Mouse (Mus musculus): Measurements from ENCODE around the gene A930009A15Rik. TPM values are rescaled to one million over a fixed set of nuclear protein-coding genes. Genes with fewer than 3 reads are reported as not detected.

The A930009A15Rik gene
- polyA plus RNA-seq, 1 experiment from 2014 or later, result 1.6 TPM

GRCm38 (mm10) chr10:115587301-115587969, 17.6 kb downstream of the A930009A15Rik start, which contains the start of gene Lgr5:
Gene Lgr5, minus strand, starts transcription at chr10:115587780.
- H3K4me2 ChIP-seq (ENCODE audit: low read length), result peak within 1 kb of the TSS; percentile 99
- peak within 1 kb of the TSS; percentile 73 for H3K9ac ChIP-seq (ENCODE audit: low read depth, low read length)
- no peaks in the 10 kb centered on the region for H3K9me3 ChIP-seq (ENCODE audit: control insufficient read depth, low read length)
- H3K4me1 ChIP-seq (ENCODE audit: control insufficient read depth, insufficient read depth, low read depth, low read length), result peaks cover 23% of the 10 kb centered on the region
- peak; percentile 92 for ATAC-seq
- peak within 1 kb of the TSS; percentile 74 for H3K4me3 ChIP-seq (ENCODE audit: low read length)
- WGBS, result 1% methylated on average over 45 of the region's 47 CpGs
- peak within 1 kb of the TSS; percentile 46; the same call in 1 of the 2 replicates for H3K27ac ChIP-seq (ENCODE audit: low read depth, low read length)
- peaks cover 3% of the 10 kb centered on the region; the same call in 1 of the 2 replicates for H3K27me3 ChIP-seq (replicated peaks; ENCODE audit: control insufficient read depth, insufficient read depth, low read length)
- H3K36me3 ChIP-seq (ENCODE audit: control insufficient read depth, insufficient read depth, low read length), result no peaks in the 10 kb centered on the region

- Histone ChIP-seq H3K4me3 (ENCODE audit: low read length) (peak overlapping the region; percentile 74), H3K27me3 (replicated peaks; ENCODE audit: control insufficient read depth, insufficient read depth, low read length) (peaks cover 3% of the 10 kb centered on the region; the same call in 1 of the 2 replicates), H3K9ac (ENCODE audit: low read depth, low read length) (peak overlapping the region; percentile 73), H3K4me1 (ENCODE audit: control insufficient read depth, insufficient read depth, low read depth, low read length) (peaks cover 23% of the 10 kb centered on the region), H3K4me2 (ENCODE audit: low read length) (peak overlapping the region; percentile 99), H3K9me3 (ENCODE audit: control insufficient read depth, low read length) (no peaks in the 10 kb centered on the region), H3K36me3 (ENCODE audit: control insufficient read depth, insufficient read depth, low read length) (no peaks in the 10 kb centered on the region), H3K27ac (ENCODE audit: low read depth, low read length) (peak overlapping the region; percentile 46; the same call in 1 of the 2 replicates)
- no peak for ATAC-seq
- 0% methylated on average over 7 of the region's 7 CpGs for WGBS
These were observed 18.2 kb downstream of the A930009A15Rik start for GRCm38 (mm10) chr10:115587979-115588378.

GRCm38 (mm10) chr10:115593221-115593620, 23.4 kb downstream of the A930009A15Rik start:
- ATAC-seq, result no peak
- Histone ChIP-seq H3K27me3 (replicated peaks; ENCODE audit: control insufficient read depth, insufficient read depth, low read length) (no peaks in the 10 kb centered on the region; the same call in 1 of the 2 replicates), H3K4me1 (ENCODE audit: control insufficient read depth, insufficient read depth, low read depth, low read length) (peaks cover under 1% of the 10 kb centered on the region; the same call in 1 of the 2 replicates), H3K4me3 (ENCODE audit: low read length) (peak overlapping the region; percentile 7; the same call in 1 of the 2 replicates), H3K36me3 (ENCODE audit: control insufficient read depth, insufficient read depth, low read length) (no peaks in the 10 kb centered on the region), H3K9ac (ENCODE audit: low read depth, low read length) (peak overlapping the region; percentile 41; the same call in 1 of the 2 replicates), H3K4me2 (ENCODE audit: low read length) (peak overlapping the region; percentile 35), H3K9me3 (ENCODE audit: control insufficient read depth, low read length) (no peaks in the 10 kb centered on the region), H3K27ac (ENCODE audit: low read depth, low read length) (no peak overlapping the region)
- 19% methylated on average over 11 of the region's 11 CpGs for WGBS

- Histone ChIP-seq H3K27me3 (replicated peaks; ENCODE audit: control insufficient read depth, insufficient read depth, low read length) (no peaks in the 10 kb centered on the region; the same call in 1 of the 2 replicates), H3K9ac (ENCODE audit: low read depth, low read length) (no peak overlapping the region), H3K9me3 (ENCODE audit: control insufficient read depth, low read length) (no peaks in the 10 kb centered on the region), H3K4me3 (ENCODE audit: low read length) (no peak overlapping the region), H3K4me1 (ENCODE audit: control insufficient read depth, insufficient read depth, low read depth, low read length) (no peaks in the 10 kb centered on the region), H3K36me3 (ENCODE audit: control insufficient read depth, insufficient read depth, low read length) (no peaks in the 10 kb centered on the region), H3K27ac (ENCODE audit: low read depth, low read length) (no peak overlapping the region), H3K4me2 (ENCODE audit: low read length) (peak overlapping the region; percentile 35; the same call in 1 of the 2 replicates)
- ATAC-seq, result no peak
- 82% methylated on average over 6 of the region's 6 CpGs for WGBS
These were observed 23.9 kb downstream of the A930009A15Rik start for GRCm38 (mm10) chr10:115593651-115594050.

- Histone ChIP-seq H3K27ac (ENCODE audit: low read depth, low read length) (no peak overlapping the region), H3K27me3 (replicated peaks; ENCODE audit: control insufficient read depth, insufficient read depth, low read length) (no peaks in the 10 kb centered on the region), H3K4me3 (ENCODE audit: low read length) (no peak overlapping the region), H3K36me3 (ENCODE audit: control insufficient read depth, insufficient read depth, low read length) (no peaks in the 10 kb centered on the region), H3K9ac (ENCODE audit: low read depth, low read length) (no peak overlapping the region), H3K4me2 (ENCODE audit: low read length) (no peak overlapping the region), H3K4me1 (ENCODE audit: control insufficient read depth, insufficient read depth, low read depth, low read length) (no peaks in the 10 kb centered on the region), H3K9me3 (ENCODE audit: control insufficient read depth, low read length) (no peaks in the 10 kb centered on the region)
- WGBS, result 97% methylated on average over 1 of the region's 1 CpGs
- no peak for ATAC-seq
These were observed 26.0 kb downstream of the A930009A15Rik start for GRCm38 (mm10) chr10:115595748-115596147.

GRCm38 (mm10) chr10:115617456-115618287, 47.9 kb downstream of the A930009A15Rik start:
- H3K36me3 ChIP-seq (ENCODE audit: control insufficient read depth, insufficient read depth, low read length), result no peaks in the 10 kb centered on the region
- H3K4me3 ChIP-seq (ENCODE audit: low read length), result peak overlapping the region; percentile 37
- peak overlapping the region; percentile 62 for H3K4me2 ChIP-seq (ENCODE audit: low read length)
- H3K27ac ChIP-seq (ENCODE audit: low read depth, low read length), result no peak overlapping the region
- 14% methylated on average over 12 of the region's 15 CpGs for WGBS
- ATAC-seq, result peak; percentile 91
- H3K4me1 ChIP-seq (ENCODE audit: control insufficient read depth, insufficient read depth, low read depth, low read length), result no peaks in the 10 kb centered on the region; the same call in 1 of the 2 replicates
- no peaks in the 10 kb centered on the region for H3K9me3 ChIP-seq (ENCODE audit: control insufficient read depth, low read length)
- no peaks in the 10 kb centered on the region for H3K27me3 ChIP-seq (replicated peaks; ENCODE audit: control insufficient read depth, insufficient read depth, low read length)
- H3K9ac ChIP-seq (ENCODE audit: low read depth, low read length), result peak overlapping the region; percentile 27; the same call in 1 of the 2 replicates

- Histone ChIP-seq H3K27ac (ENCODE audit: low read depth, low read length) (no peak overlapping the region), H3K4me2 (ENCODE audit: low read length) (peak overlapping the region; percentile 62), H3K9ac (ENCODE audit: low read depth, low read length) (peak overlapping the region; percentile 27; the same call in 1 of the 2 replicates), H3K9me3 (ENCODE audit: control insufficient read depth, low read length) (no peaks in the 10 kb centered on the region), H3K4me1 (ENCODE audit: control insufficient read depth, insufficient read depth, low read depth, low read length) (no peaks in the 10 kb centered on the region; the same call in 1 of the 2 replicates), H3K36me3 (ENCODE audit: control insufficient read depth, insufficient read depth, low read length) (no peaks in the 10 kb centered on the region), H3K27me3 (replicated peaks; ENCODE audit: control insufficient read depth, insufficient read depth, low read length) (no peaks in the 10 kb centered on the region), H3K4me3 (ENCODE audit: low read length) (peak overlapping the region; percentile 37)
- 22% methylated on average over 15 of the region's 15 CpGs for WGBS
- ATAC-seq, result peak; percentile 73; the same call in 1 of the 2 replicates
These were observed 48.6 kb downstream of the A930009A15Rik start for GRCm38 (mm10) chr10:115618288-115618856.

GRCm38 (mm10) chr10:115623481-115623880, 53.7 kb downstream of the A930009A15Rik start:
- Histone ChIP-seq H3K9me3 (ENCODE audit: control insufficient read depth, low read length) (no peaks in the 10 kb centered on the region), H3K4me2 (ENCODE audit: low read length) (no peak overlapping the region), H3K27me3 (replicated peaks; ENCODE audit: control insufficient read depth, insufficient read depth, low read length) (no peaks in the 10 kb centered on the region), H3K4me3 (ENCODE audit: low read length) (no peak overlapping the region), H3K4me1 (ENCODE audit: control insufficient read depth, insufficient read depth, low read depth, low read length) (no peaks in the 10 kb centered on the region; the same call in 1 of the 2 replicates), H3K36me3 (ENCODE audit: control insufficient read depth, insufficient read depth, low read length) (no peaks in the 10 kb centered on the region), H3K9ac (ENCODE audit: low read depth, low read length) (no peak overlapping the region), H3K27ac (ENCODE audit: low read depth, low read length) (no peak overlapping the region)
- WGBS, result 86% methylated on average over 7 of the region's 7 CpGs
- ATAC-seq, result no peak
